Mouse (Mus musculus) bone marrow, adult 2 months (tissue): ENCODE data around the gene Doxl2. TPM values are rescaled to one million over a fixed set of nuclear protein-coding genes. Genes with fewer than 3 reads are reported as not detected.
"Not testable (repeated sequence)": the region's sequence is repeated elsewhere in the genome, so short reads cannot be mapped to it uniquely, and the experiment has no call there.

Source experiments
- H3K27ac ChIP-seq: fragments of 200-500 bp; 2 replicates; pipeline ENCODE4 v1.5.1; 2012; ENCODE audit warnings: low read depth, mild to moderate bottlenecking, control low read depth, inconsistent platforms, low read length; ENCODE audit not compliant: control insufficient read depth, poor library complexity, insufficient read depth
- H3K4me1 ChIP-seq: fragments of 200-500 bp; 2 replicates; pipeline ENCODE4 v1.6.1; 2011; ENCODE audit warnings: low read length; ENCODE audit not compliant: control insufficient read depth, insufficient read depth
- H3K4me3 ChIP-seq: fragments of 200-500 bp; replicated peaks from 2 replicates; pipeline ENCODE3; 2011; ENCODE audit warnings: mild to moderate bottlenecking, low read depth, low read length, control low read depth; ENCODE audit not compliant: control insufficient read depth
- CTCF ChIP-seq: fragments of 200-500 bp; IDR thresholded peaks from 2 replicates; pipeline ENCODE4 v1.5.1; 2011; ENCODE audit warnings: low read length, control low read depth; ENCODE audit not compliant: control insufficient read depth, insufficient read depth
- POLR2A ChIP-seq: fragments of 200-500 bp; IDR thresholded peaks from 2 replicates; pipeline ENCODE4 v1.6.1; 2011; ENCODE audit warnings: low read depth, mild to moderate bottlenecking, control low read depth, low read length, borderline replicate concordance; ENCODE audit not compliant: control insufficient read depth
- WGBS: fragments of 180-500 bp; shearing (Covaris S2); methylation state at CpG from one replicate; pipeline ENCODE4 v1.1.7; 2018; 5-methylcytosine and 5-hydroxymethylcytosine counted together
- polyA plus RNA-seq: library from polyadenylated mRNA; stranded (reverse); fragments of >200 nt; gene quantifications from 2 replicates; pipeline ENCODE4 v1.2.4, GENCODE M21; 2011; ENCODE audit warnings: low replicate concordance; ENCODE audit not compliant: missing spikeins, insufficient read depth, insufficient read length

Doxl2 gene
- polyA plus RNA-seq, 1 experiment: not detected

DNA sequence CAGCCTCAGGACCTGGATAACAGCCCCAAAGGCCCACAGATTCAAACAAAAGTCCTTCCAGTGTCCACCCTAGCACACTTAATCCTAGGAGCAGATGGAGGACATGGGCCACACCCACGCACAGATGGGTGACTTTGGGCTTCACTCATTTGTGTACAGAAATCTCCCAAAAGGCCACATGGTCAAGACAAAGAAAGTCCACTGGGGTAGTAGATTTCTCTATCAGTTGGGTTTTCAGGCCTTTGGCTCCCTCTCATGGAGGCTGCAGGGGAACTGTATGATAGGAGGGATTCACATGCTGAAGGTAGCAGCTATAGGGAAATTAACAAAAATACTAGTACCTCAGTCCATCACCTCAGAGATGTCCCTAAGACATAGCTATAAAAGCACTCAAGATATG lies 16.7 kb upstream of the Doxl2 start:
- H3K27ac ChIP-seq: no peak overlapping the region
- TF ChIP-seq POLR2A (no peak), CTCF (no peak)
- no peaks in the 10 kb centered on the region for H3K4me1 ChIP-seq
- no peak overlapping the region for H3K4me3 ChIP-seq
- WGBS: 50% methylated on average over 1 of the region's 1 CpGs

DNA sequence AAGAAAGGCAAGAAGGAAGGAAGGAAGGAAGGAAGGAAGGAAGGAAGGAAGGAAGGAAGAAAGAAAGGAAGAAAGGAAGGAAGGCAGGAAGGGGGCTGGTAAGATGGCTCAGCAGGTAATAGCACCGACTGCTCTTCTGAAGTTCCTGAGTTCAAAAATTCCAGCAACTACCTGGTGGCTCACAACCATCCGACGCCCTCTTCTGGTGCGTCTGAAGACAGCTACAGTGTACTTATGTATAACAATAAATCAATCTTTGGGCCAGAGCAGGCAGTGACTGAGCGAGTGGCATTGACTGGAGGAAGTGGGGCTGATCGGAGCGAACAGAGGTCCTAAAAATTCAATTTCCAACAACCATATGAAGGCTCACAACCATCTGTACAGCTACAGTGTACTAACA lies 15.6 kb upstream of the Doxl2 start:
- 38% methylated on average over 7 of the region's 7 CpGs for WGBS
- H3K27ac ChIP-seq, H3K4me1 ChIP-seq, H3K4me3 ChIP-seq: not testable (repeated sequence)

DNA sequence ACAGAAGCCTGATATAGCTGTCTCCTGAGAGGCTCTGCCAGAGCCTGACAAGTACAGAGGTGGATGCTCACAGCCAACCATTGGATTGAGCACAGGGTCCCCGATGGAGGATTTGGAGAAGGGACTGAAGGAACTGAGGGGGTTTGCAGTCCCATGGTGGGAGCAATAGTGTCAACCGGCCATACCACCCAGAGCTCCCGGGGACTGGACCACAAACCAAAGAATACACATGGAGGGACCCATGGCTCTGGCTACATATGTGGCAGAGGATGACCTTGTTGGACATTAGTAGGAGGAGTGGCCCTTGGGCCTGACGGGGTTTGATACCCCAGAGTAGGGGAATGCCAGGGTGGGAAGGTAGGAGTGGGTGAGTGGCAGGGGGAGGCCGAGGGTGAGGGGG lies 8.1 kb upstream of the Doxl2 start:
- H3K4me3 ChIP-seq, H3K27ac ChIP-seq, H3K4me1 ChIP-seq: not testable (repeated sequence)
- WGBS: 80% methylated on average over 5 of the region's 5 CpGs

DNA sequence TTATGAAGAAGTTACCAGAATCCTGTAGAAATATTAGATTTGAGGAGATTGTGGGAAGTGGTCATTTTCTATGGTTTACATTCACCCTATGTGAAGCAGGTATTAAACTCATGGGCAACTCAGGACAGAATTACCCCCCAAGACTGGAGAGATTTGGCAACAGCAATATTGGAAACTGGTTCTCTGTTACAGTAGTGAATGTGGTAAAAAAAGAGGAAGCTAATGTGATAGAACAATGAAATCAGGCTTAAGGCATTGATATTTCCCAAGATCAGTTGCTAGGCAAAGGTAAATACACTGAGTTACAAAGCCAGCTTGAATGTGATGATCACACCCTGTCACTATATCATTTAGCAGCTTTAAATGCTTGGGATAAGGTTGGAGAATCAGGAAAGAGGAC lies 6.9 kb upstream of the Doxl2 start:
- TF ChIP-seq CTCF (no peak), POLR2A (no peak)
- Histone ChIP-seq H3K4me1 (no peaks in the 10 kb centered on the region), H3K4me3 (no peak overlapping the region), H3K27ac (no peak overlapping the region)

DNA sequence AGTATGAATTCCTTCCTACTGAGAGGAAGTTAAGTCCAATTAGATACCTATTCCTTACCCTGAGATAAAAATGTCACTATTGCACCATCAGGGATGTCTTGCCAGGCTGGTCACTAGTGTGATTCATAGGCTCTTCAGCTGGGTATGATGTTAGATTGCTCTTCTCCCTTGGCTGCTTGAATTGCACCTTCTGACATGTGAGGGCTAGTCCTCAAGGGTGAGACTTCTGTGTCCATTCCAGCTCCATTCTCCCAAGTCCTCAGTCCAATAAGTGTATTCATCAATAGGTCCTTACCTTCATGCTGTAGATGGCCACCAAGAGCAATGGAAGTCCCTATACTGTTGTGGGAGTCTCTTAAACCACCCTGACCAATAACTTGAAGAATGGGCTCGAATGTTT lies 4.9 kb downstream of the Doxl2 start:
- Histone ChIP-seq H3K4me3 (no peak overlapping the region), H3K4me1 (no peaks in the 10 kb centered on the region), H3K27ac (no peak overlapping the region)
- WGBS: 57% methylated on average over 1 of the region's 1 CpGs
- no peak for TF ChIP-seq POLR2A
- no peak for TF ChIP-seq CTCF

DNA sequence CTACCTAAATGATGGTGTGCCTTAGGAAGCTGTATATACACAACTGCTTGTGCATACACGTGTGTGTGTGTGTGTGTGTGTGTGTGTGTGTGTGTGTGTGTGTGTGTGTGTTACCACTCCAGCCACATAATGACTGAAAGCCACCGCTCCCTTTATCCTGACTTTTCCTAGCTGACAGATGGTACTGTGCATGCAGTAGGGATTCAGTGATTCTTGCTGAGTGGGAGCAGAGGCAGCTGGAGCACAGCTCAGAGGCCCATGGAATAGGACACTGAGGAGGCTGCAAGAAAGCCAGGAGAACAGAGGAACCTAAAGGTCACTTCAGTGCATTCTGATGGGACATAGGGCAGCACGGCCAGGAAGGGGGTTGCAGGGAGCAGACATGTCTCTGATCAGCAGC lies 7.5 kb downstream of the Doxl2 start:
- WGBS: 69% methylated on average over 3 of the region's 3 CpGs
- Histone ChIP-seq H3K4me1 (no peaks in the 10 kb centered on the region), H3K4me3 (no peak overlapping the region), H3K27ac (no peak overlapping the region)
- TF ChIP-seq POLR2A (no peak), CTCF (no peak)

DNA sequence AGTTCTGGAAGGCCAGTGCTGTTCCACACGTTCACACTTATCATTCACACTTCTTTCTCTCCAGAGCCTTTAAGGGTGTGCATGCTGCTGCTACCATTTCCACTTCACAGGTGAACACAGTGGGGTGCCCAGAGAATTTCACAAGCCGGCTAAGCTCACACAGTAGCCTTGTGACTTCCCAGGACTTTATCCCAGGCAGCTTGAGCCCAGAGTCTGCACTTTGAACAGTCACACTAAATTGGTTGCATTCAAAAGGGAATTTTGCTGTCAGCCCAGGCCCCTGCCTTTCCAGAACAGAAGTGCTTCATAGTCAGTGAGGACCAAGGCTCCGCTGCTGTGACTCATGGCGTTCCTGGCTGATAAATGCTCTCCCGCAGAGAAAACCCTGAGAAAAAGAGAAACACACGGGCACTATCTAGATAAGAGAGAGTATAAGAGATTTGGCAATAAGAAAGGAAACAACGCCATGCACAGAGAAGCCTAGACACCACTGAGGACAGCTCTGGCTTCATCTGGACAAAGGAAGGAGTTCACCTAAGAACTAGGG lies 11.8 kb downstream of the Doxl2 start, which contains the start of gene Svs1:
Svs1 (plus strand) TSS at position 418 of the 547 bp plus-strand sequence.
- Histone ChIP-seq H3K27ac (no peak within 1 kb of the TSS), H3K4me3 (no peak within 1 kb of the TSS), H3K4me1 (no peaks in the 10 kb centered on the region)
- TF ChIP-seq POLR2A (no peak), CTCF (no peak)
- WGBS: 70% methylated on average over 7 of the region's 7 CpGs

DNA sequence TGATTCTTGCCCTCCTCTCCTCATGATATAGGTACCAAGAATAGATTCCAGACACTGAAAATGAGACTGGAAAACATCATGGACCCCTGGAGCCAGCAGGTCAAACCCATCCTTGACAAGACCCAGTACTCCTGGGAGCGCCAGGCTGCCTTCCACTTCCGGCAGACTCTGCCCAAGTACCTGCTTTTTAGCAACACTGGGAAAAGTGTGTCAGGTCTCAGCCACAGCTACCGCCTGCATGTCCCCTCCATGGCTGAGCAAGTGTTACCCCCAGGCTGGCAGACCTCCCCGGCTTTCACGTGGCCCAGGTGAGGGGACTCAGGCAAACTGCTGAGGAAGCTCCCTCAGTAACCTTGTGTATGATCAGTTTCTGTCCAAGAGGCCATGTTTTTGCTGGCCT lies 15.2 kb downstream of the Doxl2 start:
- TF ChIP-seq POLR2A: no peak
- TF ChIP-seq CTCF: no peak
- no peaks in the 10 kb centered on the region for H3K4me1 ChIP-seq

DNA sequence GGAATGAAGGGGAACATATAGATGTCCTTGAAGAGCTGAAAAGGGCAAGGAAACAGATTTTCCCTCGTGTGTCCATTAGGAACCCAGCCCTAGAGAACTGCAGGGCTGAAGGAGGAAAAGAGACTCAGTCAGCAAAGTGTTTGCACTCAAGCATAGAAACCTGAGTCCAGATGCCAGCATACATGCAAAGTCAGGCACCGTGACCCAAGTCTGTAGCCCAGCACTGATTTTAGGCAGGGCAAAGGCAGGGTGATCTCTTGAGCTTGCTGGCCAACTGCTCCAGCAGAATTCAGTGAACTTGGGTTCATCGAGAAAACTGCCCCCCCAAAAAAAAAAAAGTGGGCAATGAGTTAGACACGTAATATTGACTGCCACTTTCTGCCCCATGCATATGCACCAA lies 17.2 kb downstream of the Doxl2 start:
- Histone ChIP-seq H3K4me1 (no peaks in the 10 kb centered on the region), H3K4me3 (no peak overlapping the region), H3K27ac (no peak overlapping the region)
- WGBS: 66% methylated on average over 4 of the region's 4 CpGs
- TF ChIP-seq POLR2A (no peak), CTCF (no peak)

More for the DNA sequence above, 15.2 kb downstream of the Doxl2 start:
- 91% methylated on average over 5 of the region's 5 CpGs for WGBS
- Histone ChIP-seq H3K4me3 (no peak overlapping the region), H3K27ac (no peak overlapping the region)

DNA sequence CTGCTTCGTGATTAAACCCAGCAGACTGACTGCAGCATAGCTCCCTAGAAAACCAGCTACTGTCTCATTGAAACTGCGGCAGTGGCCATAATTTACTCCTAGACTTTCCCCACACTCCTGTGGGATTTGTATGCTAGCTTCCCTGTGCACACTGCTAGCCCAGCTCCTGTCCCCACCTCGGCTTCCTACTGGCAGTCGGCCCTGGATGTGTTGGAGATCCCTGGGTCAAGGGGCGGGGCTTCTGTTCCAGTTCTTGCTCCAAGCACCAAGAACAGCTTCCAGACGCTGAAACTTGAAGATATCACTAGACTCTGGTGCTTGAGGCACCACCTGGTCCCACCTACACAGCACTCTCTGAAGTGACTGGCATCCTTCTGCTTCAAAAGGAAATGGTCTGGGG lies 23.4 kb downstream of the Doxl2 start:
- H3K27ac ChIP-seq: no peak overlapping the region
- no peak for TF ChIP-seq POLR2A
- TF ChIP-seq CTCF: no peak
- H3K4me3 ChIP-seq: no peak overlapping the region
- 67% methylated on average over 6 of the region's 6 CpGs for WGBS
- H3K4me1 ChIP-seq: no peaks in the 10 kb centered on the region
